Mouse (Mus musculus) myocyte (in vitro differentiated cells): ENCODE measurements around the gene Pdcd2. TPM values are rescaled to one million over a fixed set of nuclear protein-coding genes. Genes with fewer than 3 reads are reported as not detected.
"Not testable (repeated sequence)": the region's sequence is repeated elsewhere in the genome, so short reads cannot be mapped to it uniquely, and the experiment has no call there.

Experiments
- H3K27me3 ChIP-seq: one replicate; pipeline ENCODE4 v1.6.1; 2011; ENCODE audit not compliant: control insufficient read depth, insufficient read depth, insufficient read length
- H3K36me3 ChIP-seq: one replicate; pipeline ENCODE4 v1.6.1; 2011; ENCODE audit not compliant: control insufficient read depth, insufficient read depth
- H3K4me2 ChIP-seq: one replicate; pipeline ENCODE4 v1.6.1; 2011; ENCODE audit warnings: low read depth, control low read depth
- H3K4me3 ChIP-seq: one replicate; pipeline ENCODE4 v1.5.1; 2011; ENCODE audit warnings: mild to moderate bottlenecking, control low read depth, moderate library complexity
- H3K79me2 ChIP-seq: one replicate; pipeline ENCODE4 v1.6.1; 2011; ENCODE audit not compliant: control insufficient read depth, insufficient read depth
- H3ac ChIP-seq: one replicate; pipeline ENCODE4 v1.6.1; 2011; ENCODE audit not compliant: control insufficient read depth, insufficient read length
- CEBPB ChIP-seq: IDR thresholded peaks from 2 replicates; pipeline ENCODE4 v1.6.1; 2011; ENCODE audit warnings: mild to moderate bottlenecking, moderate library complexity; ENCODE audit not compliant: poor library complexity, insufficient read depth, severe bottlenecking
- E2F4 ChIP-seq: IDR thresholded peaks from one replicate; pipeline ENCODE4 v1.6.1; 2011; ENCODE audit warnings: mild to moderate bottlenecking, control low read depth, moderate library complexity; ENCODE audit not compliant: insufficient read depth
- MAX ChIP-seq: IDR thresholded peaks from one replicate; pipeline ENCODE4 v1.6.1; 2011; ENCODE audit warnings: low read depth, mild to moderate bottlenecking, control low read depth
- MYOD1 ChIP-seq, 3 experiments: IDR thresholded peaks; one replicate each; pipeline ENCODE4 v1.6.1; 2011; ENCODE audit warnings: control low read depth in 2 of 3, low read depth in 2 of 3, mild to moderate bottlenecking in 2 of 3, moderate library complexity in 1 of 3; ENCODE audit not compliant: insufficient read length in 2 of 3, control insufficient read depth in 1 of 3
- MYOG ChIP-seq, 3 experiments: IDR thresholded peaks; one replicate each; pipeline ENCODE4 v1.6.1; 2011; ENCODE audit warnings: control low read depth in 2 of 3, low read depth in 2 of 3, mild to moderate bottlenecking in 2 of 3; ENCODE audit not compliant: insufficient read length in 2 of 3, control insufficient read depth in 1 of 3, insufficient read depth in 1 of 3
- POLR2A ChIP-seq: IDR thresholded peaks from one replicate; pipeline ENCODE4 v1.6.1; 2011; ENCODE audit warnings: low read depth, mild to moderate bottlenecking, control low read depth, moderate library complexity; ENCODE audit not compliant: insufficient read length
- POLR2AphosphoS2 ChIP-seq: IDR thresholded peaks from one replicate; pipeline ENCODE4 v1.6.1; 2011; ENCODE audit warnings: low read depth, control low read depth; ENCODE audit not compliant: insufficient read length
- REST ChIP-seq: IDR thresholded peaks from one replicate; pipeline ENCODE4 v1.6.1; 2011; ENCODE audit warnings: mild to moderate bottlenecking, control low read depth, moderate library complexity; ENCODE audit not compliant: insufficient read depth, insufficient read length
- SRF ChIP-seq: IDR thresholded peaks from one replicate; pipeline ENCODE4 v1.6.1; 2011; ENCODE audit warnings: low read depth; ENCODE audit not compliant: control insufficient read depth, insufficient read length
- TCF12 ChIP-seq: IDR thresholded peaks from one replicate; pipeline ENCODE4 v1.6.1; 2011; ENCODE audit warnings: mild to moderate bottlenecking, control low read depth; ENCODE audit not compliant: poor library complexity, insufficient read depth, severe bottlenecking
- TCF3 ChIP-seq: IDR thresholded peaks from one replicate; pipeline ENCODE4 v1.6.1; 2011; ENCODE audit warnings: low read depth, control low read depth; ENCODE audit not compliant: insufficient read length
- USF1 ChIP-seq: IDR thresholded peaks from one replicate; pipeline ENCODE4 v1.6.1; 2011; ENCODE audit warnings: low read depth, mild to moderate bottlenecking, control low read depth, moderate library complexity
- polyA plus RNA-seq: library from polyadenylated mRNA; unstranded; fragments of >200 nt; fragmentation: generic; extraction: Trizol; gene quantifications from one replicate; pipeline ENCODE4 v1.2.1, GENCODE M21; 2012; ENCODE audit warnings: missing spikeins

Pdcd2 gene
- polyA plus RNA-seq, 1 experiment, result 43.4 TPM

- H3K36me3 ChIP-seq, result no peaks in the 10 kb centered on the region
- H3K4me3 ChIP-seq, result no peak overlapping the region
- no peak overlapping the region for H3K4me2 ChIP-seq
- no peaks in the 10 kb centered on the region for H3K79me2 ChIP-seq
- no peaks in the 10 kb centered on the region for H3K27me3 ChIP-seq
- no peak overlapping the region for H3ac ChIP-seq
- no peak for TF ChIP-seq POLR2A
- no peak for TF ChIP-seq MYOG (IDR thresholded peaks at IDR 0.05; ENCODE audit: control insufficient read depth in 1 of 3, insufficient read depth in 1 of 3, insufficient read length in 2 of 3, low read depth in 2 of 3)
- TF ChIP-seq E2F4, result no peak
- TF ChIP-seq POLR2AphosphoS2, result no peak
- no peak for TF ChIP-seq TCF3
- TF ChIP-seq MYOD1 (IDR thresholded peaks at IDR 0.05; ENCODE audit: control insufficient read depth in 1 of 3, insufficient read length in 2 of 3, low read depth in 2 of 3), result no peak
- TF ChIP-seq TCF12, result no peak
- no peak for TF ChIP-seq MAX
Observed at GRCm38 (mm10) chr17:15559946-15560345, 32.8 kb upstream of the Pdcd2 start.

GRCm38 (mm10) chr17:15549713-15550112 lies 22.6 kb upstream of the Pdcd2 start:
- H3ac ChIP-seq, result no peak overlapping the region
- H3K36me3 ChIP-seq, result no peaks in the 10 kb centered on the region
- H3K4me3 ChIP-seq, result no peak overlapping the region
- no peak for TF ChIP-seq CEBPB
- TF ChIP-seq POLR2A, result no peak
- H3K4me2 ChIP-seq, result no peak overlapping the region
- H3K27me3 ChIP-seq, result no peaks in the 10 kb centered on the region
- H3K79me2 ChIP-seq, result no peaks in the 10 kb centered on the region

GRCm38 (mm10) chr17:15546440-15546839 lies 19.3 kb upstream of the Pdcd2 start:
- no peak overlapping the region for H3K4me3 ChIP-seq
- no peaks in the 10 kb centered on the region for H3K36me3 ChIP-seq
- no peak for TF ChIP-seq MYOG (IDR thresholded peaks at IDR 0.05; ENCODE audit: control insufficient read depth in 1 of 3, insufficient read depth in 1 of 3, insufficient read length in 2 of 3, low read depth in 2 of 3)
- no peak for TF ChIP-seq TCF12
- no peak for TF ChIP-seq CEBPB
- no peak for TF ChIP-seq USF1
- TF ChIP-seq TCF3, result no peak
- no peak for TF ChIP-seq SRF
- no peak for TF ChIP-seq REST
- no peak for TF ChIP-seq POLR2AphosphoS2
- TF ChIP-seq MAX, result no peak
- no peak for TF ChIP-seq E2F4
- TF ChIP-seq POLR2A, result no peak
- TF ChIP-seq MYOD1 (IDR thresholded peaks at IDR 0.05; ENCODE audit: control insufficient read depth in 1 of 3, insufficient read length in 2 of 3, low read depth in 2 of 3), result no peak
- no peaks in the 10 kb centered on the region for H3K79me2 ChIP-seq
- H3K4me2 ChIP-seq, result no peak overlapping the region
- no peak overlapping the region for H3ac ChIP-seq
- H3K27me3 ChIP-seq, result no peaks in the 10 kb centered on the region

- H3ac ChIP-seq, H3K4me2 ChIP-seq, H3K27me3 ChIP-seq, H3K79me2 ChIP-seq, H3K36me3 ChIP-seq, H3K4me3 ChIP-seq: not testable (repeated sequence)
Observed at GRCm38 (mm10) chr17:15543868-15544267, 16.8 kb upstream of the Pdcd2 start.

- TF ChIP-seq POLR2AphosphoS2, result no peak
- TF ChIP-seq SRF, result no peak
- no peak for TF ChIP-seq TCF12
- TF ChIP-seq USF1, result no peak
- no peak for TF ChIP-seq MYOG (IDR thresholded peaks at IDR 0.05; ENCODE audit: control insufficient read depth in 1 of 3, insufficient read depth in 1 of 3, insufficient read length in 2 of 3, low read depth in 2 of 3)
- TF ChIP-seq E2F4, result no peak
- no peak for TF ChIP-seq REST
- TF ChIP-seq POLR2A, result no peak
- no peak for TF ChIP-seq MYOD1 (IDR thresholded peaks at IDR 0.05; ENCODE audit: control insufficient read depth in 1 of 3, insufficient read length in 2 of 3, low read depth in 2 of 3)
- H3K4me3 ChIP-seq, result no peak overlapping the region
- H3K4me2 ChIP-seq, result no peak overlapping the region
- H3K27me3 ChIP-seq, result no peaks in the 10 kb centered on the region
- H3K36me3 ChIP-seq, result no peaks in the 10 kb centered on the region
- H3ac ChIP-seq, result no peak overlapping the region
- H3K79me2 ChIP-seq, result no peaks in the 10 kb centered on the region
Observed at GRCm38 (mm10) chr17:15540309-15540708, 13.2 kb upstream of the Pdcd2 start.

- no peak overlapping the region for H3K4me3 ChIP-seq
- H3K27me3 ChIP-seq, result no peaks in the 10 kb centered on the region
- no peak overlapping the region for H3K4me2 ChIP-seq
- no peaks in the 10 kb centered on the region for H3K36me3 ChIP-seq
- TF ChIP-seq TCF3, result no peak
- no peak for TF ChIP-seq REST
- TF ChIP-seq MYOG (IDR thresholded peaks at IDR 0.05; ENCODE audit: control insufficient read depth in 1 of 3, insufficient read depth in 1 of 3, insufficient read length in 2 of 3, low read depth in 2 of 3), result no peak
- TF ChIP-seq E2F4, result no peak
- no peak for TF ChIP-seq MYOD1 (IDR thresholded peaks at IDR 0.05; ENCODE audit: control insufficient read depth in 1 of 3, insufficient read length in 2 of 3, low read depth in 2 of 3)
- TF ChIP-seq CEBPB, result no peak
- TF ChIP-seq TCF12, result no peak
- TF ChIP-seq POLR2AphosphoS2, result no peak
- TF ChIP-seq USF1, result no peak
- no peak for TF ChIP-seq MAX
- no peak for TF ChIP-seq POLR2A
- TF ChIP-seq SRF, result no peak
- no peaks in the 10 kb centered on the region for H3K79me2 ChIP-seq
- H3ac ChIP-seq, result no peak overlapping the region
Observed at GRCm38 (mm10) chr17:15536457-15536904, 9.4 kb upstream of the Pdcd2 start.
